Mouse (Mus musculus) spleen, adult 12 weeks (tissue): ENCODE results near the gene Neurl1a.

ENCODE experiments used
- DNase-seq: peaks from one replicate; pipeline ENCODE4 v3.0.0; 2022; ENCODE audit warnings: low spot score

Neurl1a gene

GRCm38 (mm10) chr19:47213470-47213869, 34.9 kb downstream of the Neurl1a start:
- DNase-seq, result no peak

DNA sequence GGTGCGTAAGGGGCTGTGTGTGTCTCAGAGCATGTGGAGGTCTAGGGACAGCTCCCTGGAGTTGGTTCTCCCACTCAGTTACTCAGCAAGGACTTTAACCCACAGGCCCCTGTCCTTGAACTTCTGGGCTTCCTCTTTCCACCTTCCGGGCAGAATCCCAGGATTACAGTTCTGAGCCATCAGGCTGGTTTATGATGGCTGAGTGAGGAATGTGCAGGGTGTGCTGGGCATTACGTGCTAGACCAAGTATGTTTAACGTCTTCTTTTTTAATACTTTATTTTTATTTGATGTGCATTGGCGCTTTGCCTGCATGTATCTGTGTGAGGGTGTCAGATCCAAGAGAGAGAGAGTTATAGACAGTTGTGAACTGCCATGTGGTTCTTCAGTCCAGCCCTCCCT, 38.1 kb downstream of the Neurl1a start:
- no peak for DNase-seq

DNA sequence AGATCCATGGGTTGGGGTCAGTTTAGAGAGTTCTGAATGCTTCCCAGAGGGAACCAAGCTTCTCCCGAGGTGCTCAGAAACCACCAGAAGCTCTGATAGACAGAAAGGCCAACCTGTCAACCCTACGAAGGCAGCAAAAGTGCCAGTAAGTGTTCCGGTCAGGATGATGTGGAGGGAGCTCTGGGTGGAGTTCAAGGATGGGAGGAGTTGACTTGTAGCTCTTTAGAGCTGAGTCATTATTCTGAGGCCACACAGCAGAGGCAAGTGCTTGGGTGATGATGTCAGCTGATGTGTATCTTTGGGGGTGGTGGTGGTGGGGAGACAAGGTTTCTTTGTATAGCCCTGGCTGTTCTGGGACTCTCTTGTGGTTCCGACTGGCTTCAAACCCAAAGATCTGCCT, 41.0 kb downstream of the Neurl1a start:
- DNase-seq, result no peak

GRCm38 (mm10) chr19:47220232-47220631, 41.6 kb downstream of the Neurl1a start:
- no peak for DNase-seq

DNA sequence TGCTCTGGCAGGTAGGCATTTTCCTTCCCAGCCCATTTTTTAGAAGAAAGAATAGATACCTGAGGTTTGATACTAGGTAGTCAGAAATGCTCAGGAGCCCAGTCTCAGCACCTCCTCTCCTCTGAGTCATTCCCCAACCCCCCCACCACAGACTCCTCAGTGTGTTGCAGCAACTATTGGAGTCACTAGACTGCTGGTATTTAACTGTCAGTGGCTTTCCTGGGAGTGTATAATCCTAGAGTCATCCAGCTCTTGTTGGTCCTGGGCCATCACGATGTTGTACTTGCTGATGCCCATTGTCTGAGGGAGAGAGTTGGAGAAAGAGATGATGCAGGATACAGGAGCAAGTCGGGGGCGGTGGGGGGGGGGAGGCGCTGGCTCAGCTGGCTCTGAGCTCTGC, 42.4 kb downstream of the Neurl1a start:
- DNase-seq, result no peak

DNA sequence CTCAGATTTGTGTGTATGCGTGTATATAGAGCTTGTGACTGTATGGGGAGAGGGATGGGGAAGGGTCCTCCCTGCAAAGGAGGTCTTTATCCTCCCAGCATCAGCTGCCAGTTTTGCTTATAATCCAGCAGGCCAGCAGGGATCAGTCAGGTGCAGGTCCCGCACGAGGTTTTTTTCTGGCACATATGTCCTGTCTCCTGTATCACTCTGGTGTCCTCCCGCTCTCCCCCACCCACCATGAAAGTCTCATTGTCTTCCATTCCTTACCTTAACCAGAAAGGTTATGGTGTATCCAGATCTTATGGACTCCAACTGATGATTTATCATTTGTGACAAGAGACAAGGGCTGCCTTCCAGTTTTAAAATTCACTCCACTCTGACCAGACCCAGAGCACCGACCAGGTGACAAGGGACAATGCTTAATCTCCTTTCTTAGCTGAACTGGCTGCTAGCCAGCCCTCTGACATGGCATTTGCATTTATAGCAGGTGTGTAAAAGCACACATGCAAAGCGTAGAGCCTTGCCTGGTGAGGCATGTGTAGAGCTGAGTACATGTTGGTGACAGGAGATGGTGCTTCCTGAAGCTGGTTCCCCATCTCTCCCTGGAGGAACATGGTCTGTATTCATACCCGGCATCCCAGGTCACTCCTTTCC, 43.0 kb downstream of the Neurl1a start:
- DNase-seq, result no peak

GRCm38 (mm10) chr19:47222154-47222840, 43.7 kb downstream of the Neurl1a start:
- no peak for DNase-seq

DNA sequence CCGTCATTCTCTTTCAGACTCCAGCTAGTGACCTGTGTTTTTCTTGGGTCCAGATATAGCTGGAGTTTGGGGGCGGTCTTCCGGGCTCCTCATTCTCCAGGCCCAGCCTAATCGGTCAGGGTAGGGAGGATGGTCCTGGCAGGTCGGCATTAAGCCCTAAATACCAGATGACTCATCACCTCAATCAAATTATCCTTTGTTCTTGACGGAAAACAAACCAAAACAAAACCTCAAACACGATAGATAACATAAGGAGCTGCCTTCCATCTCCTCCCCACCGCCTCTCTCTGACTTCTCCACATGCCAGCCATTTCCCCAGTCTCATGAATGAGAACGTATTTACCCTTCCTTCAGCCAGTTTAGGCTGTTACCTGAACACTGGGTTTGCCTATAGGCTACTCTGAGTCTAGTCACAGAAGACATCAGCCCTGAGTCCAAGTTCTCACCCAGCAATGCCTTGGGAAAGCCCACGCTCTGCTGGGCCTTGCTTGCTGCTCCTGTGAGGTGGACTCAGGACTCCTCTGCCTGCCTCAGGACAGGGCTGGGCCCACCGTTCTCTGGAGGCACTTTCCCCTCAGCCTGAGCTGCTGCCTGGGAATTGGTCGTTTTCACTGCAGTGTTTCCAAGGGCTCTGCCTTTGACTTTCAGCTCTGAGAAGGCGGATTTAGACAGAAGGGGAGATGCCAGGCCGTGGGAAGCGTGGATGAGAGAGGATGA, 44.4 kb downstream of the Neurl1a start:
- no peak for DNase-seq

GRCm38 (mm10) chr19:47224743-47225142, 46.1 kb downstream of the Neurl1a start:
- DNase-seq, result no peak

DNA sequence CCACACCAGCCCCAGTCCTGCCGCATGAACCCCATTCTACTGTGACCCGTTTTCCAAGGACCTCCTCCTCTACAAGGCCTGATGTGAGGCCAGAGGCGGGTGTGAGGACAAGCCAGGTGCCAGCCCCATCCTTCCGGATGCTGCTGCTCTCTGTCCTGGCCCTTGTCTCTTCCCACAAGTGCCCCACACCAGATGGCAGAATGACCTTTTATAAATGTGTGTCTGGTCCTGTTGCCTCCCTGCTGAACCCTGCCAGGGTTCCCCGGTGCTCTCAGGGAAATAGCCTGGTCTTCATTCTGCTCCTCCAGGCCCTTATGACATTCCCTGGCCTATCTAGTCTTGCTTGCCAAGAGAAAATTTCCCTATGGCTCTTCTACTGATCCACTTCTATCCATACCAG, 47.2 kb downstream of the Neurl1a start:
- no peak for DNase-seq

DNA sequence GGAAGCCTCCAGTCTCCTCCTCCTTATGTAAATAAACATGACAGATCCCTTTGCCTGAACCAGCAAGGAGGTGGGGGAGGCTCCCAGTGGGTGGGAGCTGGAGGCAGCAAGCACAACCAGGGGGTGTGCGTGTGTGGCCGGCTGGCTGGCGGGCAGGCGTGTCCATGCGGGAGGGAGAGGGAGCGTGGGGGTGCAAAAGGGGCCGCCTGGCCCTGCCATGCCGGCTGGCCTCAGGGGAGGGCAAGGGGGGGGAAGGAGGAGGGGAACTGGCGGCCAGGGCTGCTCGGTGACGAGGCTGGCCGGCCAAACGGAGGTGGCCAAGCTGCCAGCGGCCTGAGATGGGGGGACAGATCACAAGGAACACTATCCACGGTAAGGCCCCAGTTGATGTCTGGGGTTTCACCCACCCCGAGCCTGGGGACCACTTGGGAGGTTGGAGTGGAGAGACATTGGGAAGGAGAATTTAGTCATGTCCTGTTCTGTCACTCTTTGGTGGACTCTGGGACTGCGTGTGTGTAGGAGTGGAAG, 50.2 kb downstream of the Neurl1a start:
- no peak for DNase-seq

DNA sequence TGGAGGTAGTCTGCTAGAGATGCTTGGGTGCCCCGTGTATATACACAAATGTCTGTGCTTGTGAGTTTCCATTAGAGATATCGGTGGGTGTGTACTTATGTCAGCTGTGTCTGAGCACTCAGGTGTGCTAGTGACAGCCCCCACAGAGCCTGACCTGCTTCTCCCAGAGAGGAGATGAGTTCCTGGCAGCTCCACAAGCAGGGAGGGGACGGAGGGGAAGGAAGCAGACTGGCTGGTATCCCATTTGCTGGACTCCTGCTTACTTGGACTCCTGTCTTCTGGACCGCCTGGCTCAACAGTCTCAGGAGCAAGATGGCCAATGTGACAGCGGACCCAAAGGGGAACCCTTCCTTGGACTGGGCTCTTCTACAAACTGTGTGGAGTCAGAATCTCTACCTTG, 50.8 kb downstream of the Neurl1a start:
- no peak for DNase-seq

GRCm38 (mm10) chr19:47230082-47230481, 51.5 kb downstream of the Neurl1a start:
- DNase-seq, result no peak

- no peak for DNase-seq
Observed at GRCm38 (mm10) chr19:47230682-47231081, 52.1 kb downstream of the Neurl1a start.

GRCm38 (mm10) chr19:47231389-47231788, 52.8 kb downstream of the Neurl1a start:
- no peak for DNase-seq

GRCm38 (mm10) chr19:47232077-47232865, 53.7 kb downstream of the Neurl1a start:
- DNase-seq, result no peak

DNA sequence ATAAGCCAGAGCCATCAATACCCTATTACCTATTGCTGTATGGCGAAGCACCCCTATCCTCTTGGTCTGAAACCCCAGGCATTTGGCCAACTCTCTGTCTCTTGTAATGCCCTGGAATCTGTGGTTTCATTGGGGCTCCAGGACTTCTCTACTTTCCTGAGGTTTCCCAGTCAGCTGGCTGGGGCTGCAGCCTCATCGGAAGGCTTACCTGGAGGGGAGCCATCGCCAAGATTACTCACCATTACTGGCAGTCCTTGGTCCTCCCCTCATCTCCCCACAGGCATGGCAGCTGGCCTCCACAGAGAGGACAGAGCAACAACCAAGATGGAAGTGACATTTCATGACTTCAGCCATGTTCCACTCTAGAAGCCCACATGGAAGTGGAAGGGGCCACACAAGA, 54.5 kb downstream of the Neurl1a start:
- DNase-seq, result no peak

- no peak for DNase-seq
Observed at GRCm38 (mm10) chr19:47240076-47240475, 61.5 kb downstream of the Neurl1a start.

DNA sequence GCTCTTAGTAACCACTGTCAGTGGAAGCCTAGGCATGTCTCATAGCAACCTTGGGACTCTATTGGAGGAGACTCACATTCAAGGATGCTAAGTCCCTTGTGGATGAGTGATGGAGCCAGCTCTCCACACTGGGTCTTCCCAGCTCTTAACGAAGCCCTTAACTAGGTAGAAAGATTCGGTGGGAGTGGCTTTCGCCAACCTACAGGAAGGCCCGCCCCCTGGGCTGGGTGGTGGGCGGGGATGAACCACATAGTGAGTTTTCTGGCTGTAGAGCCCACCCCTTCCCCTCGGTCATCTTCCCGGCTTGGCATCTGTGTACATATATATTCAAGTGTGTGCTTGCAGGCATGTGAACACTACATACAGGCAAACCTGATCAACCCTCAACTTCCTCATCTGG, 62.3 kb downstream of the Neurl1a start:
- DNase-seq, result no peak

DNA sequence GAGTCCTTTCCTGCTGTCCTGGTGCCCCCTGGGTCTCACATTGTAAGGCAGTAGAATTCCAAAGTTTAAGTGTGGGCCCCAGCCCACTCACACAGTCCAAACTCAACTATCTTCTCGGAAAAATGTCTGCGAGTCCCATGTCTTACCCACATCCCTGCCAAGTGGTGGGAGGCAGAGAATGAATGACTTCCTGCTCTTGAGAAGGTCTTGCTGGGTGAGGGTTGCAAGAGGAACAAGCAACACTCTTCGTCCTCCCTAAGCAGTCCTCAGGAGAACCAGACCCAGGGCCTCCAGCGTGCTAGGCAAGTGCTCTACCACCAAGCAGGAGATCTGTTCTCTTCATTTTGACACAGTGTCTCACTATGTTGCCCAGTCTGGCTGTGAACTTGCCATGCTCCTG, 63.6 kb downstream of the Neurl1a start:
- DNase-seq, result no peak

GRCm38 (mm10) chr19:47245512-47245911, 66.9 kb downstream of the Neurl1a start:
- no peak for DNase-seq

DNA sequence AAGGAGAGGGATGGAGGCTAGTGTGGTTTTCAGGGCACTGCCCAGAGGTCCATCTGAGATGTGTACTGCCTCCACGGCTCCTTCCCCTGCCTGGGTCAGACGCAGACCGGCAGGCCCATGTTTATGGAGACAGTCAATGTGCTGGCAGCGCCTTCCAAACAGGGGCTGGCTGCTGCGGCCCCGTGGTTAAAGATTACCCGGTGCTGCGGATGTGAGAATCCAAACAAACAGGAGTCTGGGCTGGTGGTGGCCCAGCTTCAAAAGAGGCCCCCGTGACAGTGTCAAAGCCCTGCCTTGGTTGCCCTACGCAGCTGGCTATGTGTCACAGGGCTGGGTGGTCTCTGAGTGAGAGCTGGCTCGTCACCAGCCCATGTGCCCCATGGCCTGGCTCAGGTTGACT, 69.2 kb downstream of the Neurl1a start:
- DNase-seq, result no peak
